Mouse (Mus musculus) cortical plate, adult 2 months (tissue): ENCODE data around the gene Dip2a.

Experiments
- CTCF ChIP-seq: fragments of 200-500 bp; IDR thresholded peaks from 2 replicates; pipeline ENCODE4 v1.5.1; 2011; ENCODE audit warnings: mild to moderate bottlenecking, control low read depth, low read length; ENCODE audit not compliant: insufficient read depth; ENCODE audit errors: extremely low read depth
- POLR2A ChIP-seq: fragments of 200-500 bp; IDR thresholded peaks from 2 replicates; pipeline ENCODE4 v1.6.1; 2011; ENCODE audit warnings: mild to moderate bottlenecking, low read length, control low read depth; ENCODE audit not compliant: insufficient read depth; ENCODE audit errors: extremely low read depth

GRCm38 (mm10) chr10:76262431-76262830 is 82.7 kb downstream of the Dip2a start:
- no peak for TF ChIP-seq POLR2A
- no peak for TF ChIP-seq CTCF
